Mouse (Mus musculus): ENCODE data around the gene Gpr152. TPM values are rescaled to one million over a fixed set of nuclear protein-coding genes. Genes with fewer than 3 reads are reported as not detected.

Gpr152 gene
- polyA plus RNA-seq, 1 experiment from 2014 or later = not detected

DNA sequence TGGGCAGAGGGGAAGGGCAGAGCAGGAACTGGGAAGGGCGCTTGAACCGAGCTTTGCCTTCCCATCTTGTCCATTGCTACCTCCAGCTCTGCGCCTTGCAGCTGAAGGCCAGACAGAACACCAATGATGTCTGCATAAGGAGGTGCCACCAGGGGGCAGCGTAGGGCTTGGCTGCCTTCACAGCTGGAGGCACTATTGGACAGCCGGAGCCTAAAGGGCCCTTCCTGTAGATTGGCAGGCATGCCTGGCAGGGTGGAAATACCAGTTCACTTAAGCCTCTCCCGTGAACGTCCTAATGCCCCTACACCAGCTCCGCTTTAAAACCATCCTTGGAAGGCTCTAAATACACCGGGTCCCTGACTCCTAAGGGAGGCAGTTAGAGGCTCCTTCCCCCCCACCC is 40.5 kb upstream of the Gpr152 start:
- ATAC-seq (ENCODE audit: insufficient read depth) = no peak
- WGBS (ENCODE audit: insufficient replicate concordance) = 6% methylated on average over 9 of the region's 9 CpGs
- peaks cover 6% of the 10 kb centered on the region; the same call in 1 of the 2 replicates for H3K36me3 ChIP-seq (replicated peaks)
- H3K4me1 ChIP-seq (replicated peaks) = peaks cover 56% of the 10 kb centered on the region
- peak overlapping the region; percentile 63 for H3K9ac ChIP-seq
- H3K4me2 ChIP-seq = peak overlapping the region; percentile 93
- peaks cover 46% of the 10 kb centered on the region for H3K27me3 ChIP-seq
- peak overlapping the region; percentile 74 for H3K4me3 ChIP-seq (replicated peaks)
- H3K27ac ChIP-seq (replicated peaks) = peak overlapping the region; percentile 99
- H3K9me3 ChIP-seq (replicated peaks) = no peaks in the 10 kb centered on the region

DNA sequence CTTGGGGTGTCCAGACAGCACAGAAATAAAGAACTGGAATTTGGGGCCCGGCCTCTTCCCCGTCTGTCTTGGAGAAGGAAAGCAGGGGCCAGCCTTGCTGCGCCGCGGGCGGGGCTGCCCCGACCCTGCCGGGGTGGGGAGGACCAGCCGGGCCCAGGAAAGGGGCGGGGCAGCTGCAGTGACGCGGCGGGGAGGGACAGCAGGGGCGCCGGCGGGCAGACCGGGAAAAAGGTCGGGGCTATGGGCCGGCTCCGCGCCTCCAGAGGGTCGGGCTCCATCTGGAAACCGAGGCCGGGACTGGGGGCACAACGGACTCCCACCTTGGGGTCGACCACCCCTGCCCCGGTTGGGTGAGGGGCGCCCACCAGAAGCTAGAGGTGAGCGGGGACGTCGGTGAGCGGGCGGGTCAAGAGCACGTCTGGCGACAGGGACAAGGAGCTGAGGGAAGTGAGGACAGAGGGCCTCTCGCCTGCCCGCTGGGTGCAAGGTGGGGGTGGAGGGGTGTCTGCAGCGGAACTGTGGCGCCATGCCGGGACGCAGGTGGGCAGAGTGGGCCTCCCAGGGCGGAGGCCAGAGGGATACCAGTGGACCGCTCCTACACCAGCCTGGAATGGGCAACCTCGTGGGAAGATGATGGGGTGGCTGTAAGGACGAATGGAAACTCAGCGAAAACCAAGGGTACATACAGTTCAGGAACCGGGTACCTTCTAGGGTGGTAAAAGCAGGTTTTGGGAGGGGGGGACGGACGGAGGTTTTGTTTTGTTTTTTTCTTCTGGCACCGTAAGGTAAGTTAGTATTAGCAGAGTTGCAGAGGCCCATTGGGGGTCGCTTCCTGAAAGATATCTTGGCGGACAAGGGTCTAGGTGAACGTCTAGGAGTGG is 39.5 kb upstream of the Gpr152 start, which contains the start of gene Pitpnm1:
Gene Pitpnm1 (plus strand): TSS at position 162 of the 881 bp plus-strand sequence.
- peaks cover 56% of the 10 kb centered on the region for H3K4me1 ChIP-seq (replicated peaks)
- 1% methylated on average over 53 of the region's 53 CpGs for WGBS (ENCODE audit: insufficient replicate concordance)
- peaks cover 47% of the 10 kb centered on the region for H3K27me3 ChIP-seq
- H3K36me3 ChIP-seq (replicated peaks) = peaks cover 8% of the 10 kb centered on the region; the same call in 1 of the 2 replicates
- peak within 1 kb of the TSS; percentile 93 for H3K4me2 ChIP-seq
- ATAC-seq (ENCODE audit: insufficient read depth) = no peak
- no peaks in the 10 kb centered on the region for H3K9me3 ChIP-seq (replicated peaks)
- H3K27ac ChIP-seq (replicated peaks) = peak within 1 kb of the TSS; percentile 99
- peak within 1 kb of the TSS; percentile 74 for H3K4me3 ChIP-seq (replicated peaks)
- H3K9ac ChIP-seq = peak within 1 kb of the TSS; percentile 63

DNA sequence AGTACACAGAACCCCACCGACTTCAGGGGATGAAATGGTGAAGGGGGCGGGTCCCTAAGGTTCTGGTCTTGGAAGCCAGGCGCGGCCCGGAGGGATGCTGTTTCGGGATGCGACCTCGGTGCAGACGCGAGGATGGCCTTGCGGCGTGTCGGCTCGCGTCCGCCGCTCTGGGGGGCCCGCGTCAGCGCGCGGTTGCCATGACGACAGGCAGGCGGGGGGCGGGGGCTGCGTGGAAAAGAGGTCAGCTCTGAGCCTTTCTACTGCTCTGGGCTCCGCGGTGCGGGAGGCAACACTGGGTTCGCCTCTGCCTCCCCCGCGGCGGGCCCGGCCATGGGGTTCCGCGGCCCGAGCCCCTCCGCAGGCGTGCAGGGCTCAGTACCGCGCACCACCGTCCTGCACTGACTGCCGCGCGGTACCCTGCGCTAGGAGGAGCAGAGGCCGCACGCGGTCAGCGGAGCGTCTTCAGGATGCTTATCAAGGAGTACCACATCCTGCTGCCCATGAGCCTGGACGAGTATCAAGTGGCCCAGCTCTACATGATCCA is 38.8 kb upstream of the Gpr152 start:
- H3K4me1 ChIP-seq (replicated peaks) = peaks cover 56% of the 10 kb centered on the region
- no peak overlapping the region for H3K27ac ChIP-seq (replicated peaks)
- 1% methylated on average over 52 of the region's 52 CpGs for WGBS (ENCODE audit: insufficient replicate concordance)
- ATAC-seq (ENCODE audit: insufficient read depth) = no peak
- H3K36me3 ChIP-seq (replicated peaks) = peaks cover 8% of the 10 kb centered on the region; the same call in 1 of the 2 replicates
- H3K9ac ChIP-seq = peak overlapping the region; percentile 63; the same call in 1 of the 2 replicates
- peak overlapping the region; percentile 93 for H3K4me2 ChIP-seq
- peaks cover 47% of the 10 kb centered on the region for H3K27me3 ChIP-seq
- H3K4me3 ChIP-seq (replicated peaks) = peak overlapping the region; percentile 74
- no peaks in the 10 kb centered on the region for H3K9me3 ChIP-seq (replicated peaks)

DNA sequence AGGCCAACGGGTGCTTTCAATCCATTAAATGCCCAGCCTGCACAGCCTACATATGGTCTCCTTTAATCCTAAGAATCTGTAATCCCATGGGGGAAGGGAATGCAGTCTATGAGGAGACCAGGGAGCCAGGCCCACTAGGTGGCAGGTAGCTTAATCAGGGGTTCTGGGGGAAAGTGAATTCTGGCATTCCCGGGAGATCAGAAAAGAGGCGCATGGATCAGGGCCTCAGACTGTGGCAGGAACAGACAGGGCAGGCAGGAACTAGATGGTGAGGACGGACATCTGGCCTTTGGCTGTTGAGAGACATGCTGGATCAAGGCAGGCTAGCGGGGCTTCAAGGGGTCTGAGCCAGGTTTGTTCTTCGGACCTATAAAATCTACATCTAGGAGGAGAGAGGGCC is 38.1 kb upstream of the Gpr152 start:
- H3K4me1 ChIP-seq (replicated peaks) = peaks cover 49% of the 10 kb centered on the region
- no peak overlapping the region for H3K9ac ChIP-seq
- H3K4me2 ChIP-seq = peak overlapping the region; percentile 93; the same call in 1 of the 2 replicates
- peaks cover 47% of the 10 kb centered on the region for H3K27me3 ChIP-seq
- H3K36me3 ChIP-seq (replicated peaks) = peaks cover 8% of the 10 kb centered on the region; the same call in 1 of the 2 replicates
- WGBS (ENCODE audit: insufficient replicate concordance) = 70% methylated on average over 6 of the region's 6 CpGs
- ATAC-seq (ENCODE audit: insufficient read depth) = no peak
- H3K27ac ChIP-seq (replicated peaks) = no peak overlapping the region
- H3K4me3 ChIP-seq (replicated peaks) = peak overlapping the region; percentile 74; the same call in 1 of the 2 replicates
- no peaks in the 10 kb centered on the region for H3K9me3 ChIP-seq (replicated peaks)

DNA sequence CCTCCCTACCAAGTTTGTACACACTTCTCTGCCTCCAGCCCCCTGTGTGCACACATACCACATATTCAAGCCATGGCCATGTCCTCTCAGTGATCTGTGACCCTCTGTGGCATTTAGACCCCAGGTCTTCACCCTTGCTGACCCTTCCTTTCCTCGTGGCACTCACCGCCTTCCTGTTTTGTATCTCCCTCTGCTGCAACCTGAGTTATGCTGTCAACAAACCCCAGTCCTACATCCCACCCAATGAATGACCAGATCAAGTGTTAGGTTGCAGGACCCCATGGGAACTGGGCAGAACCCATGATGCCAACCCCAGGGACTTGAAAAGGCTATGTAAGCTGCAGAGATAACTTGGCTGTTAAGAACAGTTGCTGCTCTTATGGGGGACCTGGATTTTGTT is 37.5 kb upstream of the Gpr152 start:
- H3K4me2 ChIP-seq = no peak overlapping the region
- ATAC-seq (ENCODE audit: insufficient read depth) = no peak
- H3K27me3 ChIP-seq = peaks cover 47% of the 10 kb centered on the region
- H3K9me3 ChIP-seq (replicated peaks) = no peaks in the 10 kb centered on the region
- peaks cover 8% of the 10 kb centered on the region; the same call in 1 of the 2 replicates for H3K36me3 ChIP-seq (replicated peaks)
- 77% methylated on average over 2 of the region's 2 CpGs for WGBS (ENCODE audit: insufficient replicate concordance)
- peaks cover 46% of the 10 kb centered on the region for H3K4me1 ChIP-seq (replicated peaks)
- no peak overlapping the region for H3K9ac ChIP-seq
- no peak overlapping the region for H3K4me3 ChIP-seq (replicated peaks)
- no peak overlapping the region for H3K27ac ChIP-seq (replicated peaks)

DNA sequence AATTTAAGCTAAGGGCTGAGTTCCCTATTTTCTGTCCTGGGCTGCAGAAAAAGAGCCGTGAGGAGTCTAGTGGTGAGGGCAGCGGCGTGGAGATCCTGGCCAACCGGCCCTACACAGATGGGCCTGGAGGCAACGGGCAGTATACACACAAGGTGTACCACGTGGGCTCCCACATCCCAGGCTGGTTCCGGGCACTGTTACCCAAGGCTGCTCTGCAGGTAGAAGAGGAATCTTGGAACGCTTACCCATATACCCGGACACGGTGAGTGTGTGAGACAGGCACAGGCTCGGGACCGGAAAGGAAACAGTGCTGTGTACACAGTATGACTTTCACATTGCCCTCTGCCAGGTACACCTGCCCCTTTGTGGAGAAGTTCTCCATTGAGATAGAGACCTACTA is 37.0 kb upstream of the Gpr152 start:
- WGBS (ENCODE audit: insufficient replicate concordance) = 78% methylated on average over 12 of the region's 12 CpGs

DNA sequence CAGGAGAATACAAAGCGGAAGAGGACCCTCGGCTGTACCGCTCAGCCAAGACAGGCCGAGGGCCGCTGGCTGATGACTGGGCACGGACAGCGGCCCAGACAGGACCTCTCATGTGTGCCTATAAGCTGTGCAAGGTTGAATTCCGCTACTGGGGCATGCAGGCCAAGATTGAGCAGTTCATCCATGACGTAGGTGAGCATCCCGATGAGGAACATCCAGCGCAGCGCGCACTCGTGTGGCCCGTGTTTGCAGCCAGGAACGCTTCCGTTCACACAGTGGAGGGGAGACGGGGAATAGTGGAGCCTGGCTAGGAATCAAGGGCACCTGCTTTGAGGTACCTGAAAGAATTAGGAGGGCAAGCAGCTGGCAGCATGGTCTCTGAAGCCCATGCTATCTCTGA is 36.3 kb upstream of the Gpr152 start:
- Histone ChIP-seq H3K4me2 (no peak overlapping the region), H3K27me3 (peaks cover 47% of the 10 kb centered on the region), H3K27ac (replicated peaks) (no peak overlapping the region), H3K36me3 (replicated peaks) (peaks cover 9% of the 10 kb centered on the region; the same call in 1 of the 2 replicates), H3K4me3 (replicated peaks) (no peak overlapping the region), H3K9me3 (replicated peaks) (no peaks in the 10 kb centered on the region), H3K4me1 (replicated peaks) (peaks cover 35% of the 10 kb centered on the region), H3K9ac (no peak overlapping the region)
- no peak for ATAC-seq (ENCODE audit: insufficient read depth)
- WGBS (ENCODE audit: insufficient replicate concordance) = 88% methylated on average over 18 of the region's 18 CpGs

More for the DNA sequence above, 37.0 kb upstream of the Gpr152 start:
- H3K27me3 ChIP-seq = peaks cover 47% of the 10 kb centered on the region
- H3K4me3 ChIP-seq (replicated peaks) = no peak overlapping the region
- no peak overlapping the region for H3K4me2 ChIP-seq
- no peak overlapping the region for H3K9ac ChIP-seq
- peaks cover 41% of the 10 kb centered on the region for H3K4me1 ChIP-seq (replicated peaks)
- ATAC-seq (ENCODE audit: insufficient read depth) = no peak
- no peaks in the 10 kb centered on the region for H3K9me3 ChIP-seq (replicated peaks)
- H3K36me3 ChIP-seq (replicated peaks) = peaks cover 11% of the 10 kb centered on the region; the same call in 1 of the 2 replicates
- no peak overlapping the region for H3K27ac ChIP-seq (replicated peaks)

DNA sequence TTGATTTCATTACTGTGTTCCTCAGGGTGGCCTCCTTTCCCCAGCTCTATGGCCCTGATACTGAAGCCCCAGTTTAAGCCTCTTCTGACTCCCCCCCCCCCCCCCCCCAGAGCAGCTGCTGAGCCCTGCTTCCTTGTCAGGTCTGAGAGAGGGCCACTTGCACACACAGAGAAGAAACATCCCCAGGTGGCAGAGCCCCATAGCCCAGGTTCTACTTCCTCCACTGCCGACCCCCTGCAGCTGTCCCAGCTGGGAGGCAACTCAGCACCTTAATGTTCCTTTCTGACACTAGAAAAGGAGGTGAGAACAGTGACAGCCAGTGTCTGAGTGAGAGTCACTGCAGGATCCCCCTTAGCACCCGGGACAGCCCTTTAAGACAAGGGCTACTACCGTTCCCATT is 35.8 kb upstream of the Gpr152 start:
- H3K9ac ChIP-seq = no peak overlapping the region
- 60% methylated on average over 3 of the region's 3 CpGs for WGBS (ENCODE audit: insufficient replicate concordance)
- H3K4me1 ChIP-seq (replicated peaks) = peaks cover 30% of the 10 kb centered on the region
- H3K4me2 ChIP-seq = no peak overlapping the region
- H3K27me3 ChIP-seq = peaks cover 47% of the 10 kb centered on the region
- H3K27ac ChIP-seq (replicated peaks) = no peak overlapping the region
- ATAC-seq (ENCODE audit: insufficient read depth) = no peak
- no peaks in the 10 kb centered on the region for H3K9me3 ChIP-seq (replicated peaks)
- H3K4me3 ChIP-seq (replicated peaks) = no peak overlapping the region
- 0 out of 2 replicates have a peak, but pooled peaks cover 5% of the 10 kb centered on the region for H3K36me3 ChIP-seq (replicated peaks)

DNA sequence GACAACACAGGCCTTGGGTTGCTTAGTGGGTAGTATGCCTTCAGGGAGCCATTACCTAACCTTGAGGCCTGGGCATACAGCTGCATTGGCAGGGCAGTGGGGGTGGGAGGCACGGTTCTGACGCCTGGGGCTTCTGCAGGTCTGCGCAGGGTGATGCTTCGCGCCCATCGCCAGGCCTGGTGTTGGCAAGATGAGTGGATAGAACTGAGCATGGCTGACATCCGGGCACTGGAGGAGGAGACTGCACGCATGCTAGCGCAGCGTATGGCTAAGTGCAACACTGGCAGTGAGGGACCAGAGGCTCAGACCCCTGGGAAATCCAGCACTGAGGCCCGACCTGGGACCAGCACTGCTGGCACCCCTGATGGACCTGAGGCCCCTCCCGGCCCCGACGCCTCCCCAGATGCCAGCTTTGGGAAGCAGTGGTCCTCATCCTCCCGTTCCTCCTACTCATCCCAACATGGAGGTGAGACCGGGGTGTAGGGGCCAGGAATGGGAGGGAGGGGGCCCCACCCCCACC is 34.9 kb upstream of the Gpr152 start:
- Histone ChIP-seq H3K4me2 (no peak overlapping the region), H3K36me3 (replicated peaks) (0 out of 2 replicates have a peak, but pooled peaks cover 5% of the 10 kb centered on the region)
- 78% methylated on average over 16 of the region's 16 CpGs for WGBS (ENCODE audit: insufficient replicate concordance)

DNA sequence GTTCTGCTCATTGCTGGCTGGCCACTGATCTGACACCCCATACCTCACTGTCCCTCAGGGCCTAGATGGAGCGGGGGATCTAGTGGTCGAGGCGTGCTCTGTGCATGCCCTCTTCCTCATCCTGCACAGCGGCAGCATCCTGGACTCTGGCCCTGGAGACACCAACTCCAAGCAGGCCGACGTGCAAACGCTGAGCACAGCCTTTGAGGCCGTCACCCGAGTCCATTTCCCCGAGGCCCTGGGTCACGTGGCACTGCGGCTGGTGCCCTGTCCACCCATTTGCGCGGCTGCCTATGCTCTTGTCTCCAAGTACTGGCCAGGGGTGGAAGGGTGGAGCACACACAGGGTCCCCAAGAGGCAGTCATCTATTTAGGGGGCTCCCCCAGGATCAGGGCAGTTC is 32.9 kb upstream of the Gpr152 start:
- WGBS (ENCODE audit: insufficient replicate concordance) = 84% methylated on average over 14 of the region's 14 CpGs
- H3K36me3 ChIP-seq (replicated peaks) = 0 out of 2 replicates have a peak, but pooled peaks cover 7% of the 10 kb centered on the region
- H3K27ac ChIP-seq (replicated peaks) = no peak overlapping the region
- peaks cover 24% of the 10 kb centered on the region for H3K27me3 ChIP-seq
- no peak overlapping the region for H3K4me2 ChIP-seq
- H3K9ac ChIP-seq = no peak overlapping the region
- peaks cover 2% of the 10 kb centered on the region for H3K4me1 ChIP-seq (replicated peaks)
- no peak overlapping the region for H3K4me3 ChIP-seq (replicated peaks)
- no peaks in the 10 kb centered on the region for H3K9me3 ChIP-seq (replicated peaks)
- ATAC-seq (ENCODE audit: insufficient read depth) = no peak

More for the DNA sequence above, 34.9 kb upstream of the Gpr152 start:
- Histone ChIP-seq H3K27me3 (peaks cover 44% of the 10 kb centered on the region), H3K9me3 (replicated peaks) (no peaks in the 10 kb centered on the region), H3K4me3 (replicated peaks) (no peak overlapping the region), H3K9ac (no peak overlapping the region), H3K27ac (replicated peaks) (no peak overlapping the region), H3K4me1 (replicated peaks) (peaks cover 20% of the 10 kb centered on the region)
- ATAC-seq (ENCODE audit: insufficient read depth) = no peak

DNA sequence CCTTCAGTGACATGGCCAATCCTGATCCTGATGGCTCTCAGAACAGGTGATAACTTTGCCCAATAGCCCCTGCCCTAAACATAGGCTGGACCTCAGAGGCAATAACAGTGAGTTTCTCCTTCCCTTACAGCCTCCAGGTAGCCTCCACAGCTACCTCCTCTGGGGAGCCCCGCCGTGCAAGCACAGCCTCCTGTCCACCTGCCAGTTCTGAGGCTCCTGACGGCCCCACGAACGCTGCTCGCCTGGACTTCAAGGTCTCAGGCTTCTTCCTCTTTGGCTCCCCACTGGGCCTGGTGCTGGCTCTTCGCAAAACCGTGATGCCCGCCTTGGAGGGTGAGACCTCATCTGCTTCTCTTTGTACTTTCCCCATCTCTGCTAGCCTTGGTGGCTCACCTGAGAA is 31.1 kb upstream of the Gpr152 start:
- Histone ChIP-seq H3K4me2 (no peak overlapping the region), H3K36me3 (replicated peaks) (0 out of 2 replicates have a peak, but pooled peaks cover 24% of the 10 kb centered on the region), H3K27ac (replicated peaks) (no peak overlapping the region), H3K4me1 (replicated peaks) (peaks cover 19% of the 10 kb centered on the region), H3K9ac (no peak overlapping the region), H3K27me3 (peaks cover 6% of the 10 kb centered on the region), H3K9me3 (replicated peaks) (no peaks in the 10 kb centered on the region), H3K4me3 (replicated peaks) (no peak overlapping the region)
- WGBS (ENCODE audit: insufficient replicate concordance) = 71% methylated on average over 9 of the region's 9 CpGs
- no peak for ATAC-seq (ENCODE audit: insufficient read depth)

Measured in liver, embryonic 15.5 days (tissue).